Mouse (Mus musculus) embryonic stem cell, embryonic (primary cell): ENCODE measurements around the gene Lamb3.

Experiments
- CTCF ChIA-PET, 4 experiments: fragments of 300-600 bp in 2 of 4; fragments of 350-600 bp in 2 of 4; sonication (Branson Sonifier 250); formaldehyde crosslinking; loops; one replicate each; lab custom pipeline; 2022; ENCODE audit warnings: inconsistent platforms in 2 of 4; lab: Charles Lee
- POLR2A ChIA-PET, 4 experiments: fragments of 300-600 bp in 2 of 4; fragments of 350-600 bp in 2 of 4; sonication (Branson Sonifier 250); formaldehyde crosslinking; loops; one replicate each; lab custom pipeline; 2022; ENCODE audit warnings: antibody characterized with exemption in 4 of 4, inconsistent platforms in 1 of 4; lab: Charles Lee

Gene Lamb3

GRCm38 (mm10) chr1:193207503-193207902 is at the start of gene Lamb3:
TSS of gene Lamb3 (plus strand) at chr1:193207699.
- CTCF ChIA-PET, result interaction anchor here in 2 of 4 experiments (0.7 to 1.1 kb wide), 3 partner anchors 12 to 169 kb away, joined by 3 read pairs; no protein-coding TSS in a partner anchor
- POLR2A ChIA-PET, result interaction anchor here in 1 of 4 experiments (0.6 kb wide), 1 partner anchor 172 kb away, joined by 3 read pairs; the partner anchor contains the start of gene Syt14

GRCm38 (mm10) chr1:193159163-193159562 is 48.3 kb upstream of the Lamb3 start:
- CTCF ChIA-PET, result interaction anchor here in 1 of 4 experiments (1.1 kb wide), 1 partner anchor 29 kb away, joined by 3 read pairs; the partner anchor contains the start of gene Diexf
- POLR2A ChIA-PET, result interaction anchor here in 3 of 4 experiments (0.6 to 4.1 kb wide), 5 partner anchors 14 to 1770 kb away, joined by 3 to 21 read pairs (median 3); partner anchors contain the start of genes Diexf (in 1 of the 3) and Syt14 (in 1 of the 3)

GRCm38 (mm10) chr1:193159613-193160012 is 47.9 kb upstream of the Lamb3 start:
- CTCF ChIA-PET, result interaction anchor here in 2 of 4 experiments (0.7 to 1.1 kb wide), 2 partner anchors 26 to 29 kb away, joined by 3 read pairs; partner anchors contain the start of gene Diexf (in 1 of the 2)
- POLR2A ChIA-PET, result interaction anchor here in 3 of 4 experiments (0.6 to 4.1 kb wide), 7 partner anchors 13 to 1770 kb away, joined by 3 to 22 read pairs (median 3); partner anchors contain the start of genes Diexf (in 1 of the 3) and Syt14 (in 1 of the 3)

GRCm38 (mm10) chr1:193160317-193161032 is 47.0 kb upstream of the Lamb3 start:
- ChIA-PET CTCF (interaction anchor here in 2 of 4 experiments (0.7 to 1.4 kb wide), 3 partner anchors 27 to 222 kb away, joined by 3 to 4 read pairs (median 3); partner anchors contain the start of gene Diexf (in 1 of the 2)), POLR2A (interaction anchor here (0.6 to 4.1 kb wide), 8 partner anchors 12 to 1323 kb away, joined by 3 to 22 read pairs (median 3); partner anchors contain the start of gene Diexf (in 1 of the 4))

GRCm38 (mm10) chr1:193167746-193168145 is 39.8 kb upstream of the Lamb3 start, which contains the start of gene A130010J15Rik:
TSS of gene A130010J15Rik (plus strand) at chr1:193168046.
- CTCF ChIA-PET, result no interaction called here
- POLR2A ChIA-PET, result interaction anchor here in 2 of 4 experiments (0.6 to 1.3 kb wide), 2 partner anchors 14 to 344 kb away, joined by 3 to 4 read pairs; no protein-coding TSS in a partner anchor

GRCm38 (mm10) chr1:193169228-193169627 is 38.3 kb upstream of the Lamb3 start:
- CTCF ChIA-PET, result no interaction called here
- POLR2A ChIA-PET, result no interaction called here

GRCm38 (mm10) chr1:193169856-193170255 is 37.6 kb upstream of the Lamb3 start:
- POLR2A ChIA-PET, result no interaction called here
- CTCF ChIA-PET, result no interaction called here

- POLR2A ChIA-PET, result interaction anchor here in 3 of 4 experiments (0.7 to 4.1 kb wide), 24 partner anchors 9 to 723 kb away, joined by 3 to 22 read pairs (median 4); partner anchors contain the start of genes Diexf (in 2 of the 3), Irf6 (in 2 of the 3), G0s2 (in 1 of the 3) and Traf3ip3 (in 1 of the 3)
Measured at GRCm38 (mm10) chr1:193172991-193173809, 34.3 kb upstream of the Lamb3 start.

GRCm38 (mm10) chr1:193173810-193174129 is 33.7 kb upstream of the Lamb3 start:
- ChIA-PET CTCF (interaction anchor here in 2 of 4 experiments (0.9 to 1.6 kb wide), 4 partner anchors 43 to 209 kb away, joined by 3 to 4 read pairs (median 4); partner anchors contain the start of gene Diexf (in 1 of the 2)), POLR2A (interaction anchor here in 3 of 4 experiments (0.6 to 4.1 kb wide), 24 partner anchors 10 to 724 kb away, joined by 3 to 22 read pairs (median 4); partner anchors contain the start of genes Diexf (in 2 of the 3), Irf6 (in 2 of the 3) and G0s2 (in 1 of the 3))

More at GRCm38 (mm10) chr1:193172991-193173809, 34.3 kb upstream of the Lamb3 start:
- CTCF ChIA-PET, result interaction anchor here in 2 of 4 experiments (0.9 to 1.6 kb wide), 4 partner anchors 43 to 209 kb away, joined by 3 to 4 read pairs (median 4); partner anchors contain the start of gene Diexf (in 1 of the 2)

- CTCF ChIA-PET, result interaction anchor here in 2 of 4 experiments (0.6 to 1.6 kb wide), 5 partner anchors 44 to 1211 kb away, joined by 3 to 4 read pairs (median 4); partner anchors contain the start of gene Diexf (in 1 of the 2)
- POLR2A ChIA-PET, result interaction anchor here in 3 of 4 experiments (0.6 to 4.1 kb wide), 25 partner anchors 10 to 724 kb away, joined by 3 to 22 read pairs (median 4); partner anchors contain the start of genes Diexf (in 3 of the 3), Irf6 (in 2 of the 3) and G0s2 (in 1 of the 3)
Measured at GRCm38 (mm10) chr1:193174143-193174733, 33.3 kb upstream of the Lamb3 start.

- CTCF ChIA-PET, result no interaction called here
Measured at GRCm38 (mm10) chr1:193181104-193181503, 26.4 kb upstream of the Lamb3 start.

GRCm38 (mm10) chr1:193188257-193188656 is 19.2 kb upstream of the Lamb3 start:
- ChIA-PET POLR2A (interaction anchor here in 2 of 4 experiments (0.7 to 0.8 kb wide), 2 partner anchors 14 to 111 kb away, joined by 3 to 5 read pairs; no protein-coding TSS in a partner anchor), CTCF (interaction anchor here in 1 of 4 experiments (0.7 kb wide), 1 partner anchor 26 kb away, joined by 8 read pairs; no protein-coding TSS in a partner anchor)

More at GRCm38 (mm10) chr1:193181104-193181503, 26.4 kb upstream of the Lamb3 start:
- POLR2A ChIA-PET, result no interaction called here

GRCm38 (mm10) chr1:193189151-193189621 is 18.3 kb upstream of the Lamb3 start:
- POLR2A ChIA-PET, result interaction anchor here in 2 of 4 experiments (0.8 to 1.7 kb wide), 4 partner anchors 9 to 29 kb away, joined by 3 to 7 read pairs (median 4); no protein-coding TSS in a partner anchor
- CTCF ChIA-PET, result no interaction called here

- ChIA-PET POLR2A (interaction anchor here in 2 of 4 experiments (1.3 to 1.7 kb wide), 3 partner anchors 8 to 444 kb away, joined by 3 to 7 read pairs (median 4); no protein-coding TSS in a partner anchor), CTCF (interaction anchor here in 2 of 4 experiments (1.0 to 1.2 kb wide), 2 partner anchors 187 to 193 kb away, joined by 3 read pairs; no protein-coding TSS in a partner anchor)
Measured at GRCm38 (mm10) chr1:193189771-193190170, 17.7 kb upstream of the Lamb3 start.

- POLR2A ChIA-PET, result interaction anchor here in 1 of 4 experiments (0.6 kb wide), 1 partner anchor 338 kb away, joined by 4 read pairs; no protein-coding TSS in a partner anchor
- CTCF ChIA-PET, result no interaction called here
Measured at GRCm38 (mm10) chr1:193191675-193192283, 15.7 kb upstream of the Lamb3 start.
